Mouse (Mus musculus): ENCODE results near the gene Mical3.

GRCm38 (mm10) chr6:120911213-120912007 is 219.4 kb downstream of the Mical3 start:
- no peak for TF ChIP-seq POLR2A (IDR thresholded peaks at IDR 0.05; ENCODE audit: extremely low read depth, insufficient read depth, low read length)
- no peak for TF ChIP-seq CTCF (IDR thresholded peaks at IDR 0.05; ENCODE audit: low read depth, low read length)

Measured in liver, adult 2 months (tissue).